Mouse (Mus musculus): ENCODE measurements around the gene Nol7.

DNA sequence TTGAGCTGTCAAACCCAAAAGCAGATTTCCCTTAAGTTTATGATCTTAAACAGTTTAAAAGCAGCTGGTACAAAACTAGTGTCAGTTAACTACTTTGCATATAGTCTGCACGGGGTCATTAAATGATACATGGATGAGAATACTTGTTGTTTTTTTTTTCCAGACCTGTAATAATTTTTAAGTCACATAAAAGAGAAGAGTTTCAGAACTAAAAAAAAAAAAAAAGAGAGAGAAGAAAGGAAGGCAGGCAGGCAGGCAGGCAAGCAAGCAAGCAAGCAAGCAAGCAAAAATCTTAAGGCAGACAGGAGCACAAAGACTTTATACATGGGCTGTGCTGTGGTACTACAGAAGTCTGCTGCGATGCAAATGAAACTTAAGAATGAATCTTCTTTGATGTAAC is 35.2 kb downstream of the Nol7 start:
- TF ChIP-seq CTCF (IDR thresholded peaks at IDR 0.05; ENCODE audit: low read depth) (no peak), EP300 (IDR thresholded peaks at IDR 0.05; ENCODE audit: low read depth) (no peak)

Data from heart, postnatal 0 days (tissue).